23 mouse cellular contexts compared by ENCODE assay signal in genomic region chr17:65527529-65527928, GRCm38 (mm10). TPM values are rescaled to one million over a fixed set of nuclear protein-coding genes. Genes with fewer than 3 reads are reported as not detected.
DNase-seq lines count a peak whose midpoint lies in the region; ATAC-seq and TF ChIP-seq lines count a peak whose summit lies in the region.
"Had no signal": no experiment of that assay in that cellular context is flagged by ENCODE, and none has a peak within 500 bp of the region (broad histone marks: within the 10 kb centered on the region; RNA-seq: fewer than 3 reads in every experiment).

No protein-coding gene starts in this region.

- H3K4me2 ChIP-seq in heart, postnatal 0 days (ENCODE audit: low read depth, low read length) = no peak overlapping the region
- H3K4me2 ChIP-seq: hindbrain, embryonic 14.5 days; limb, embryonic 13.5 days; liver, embryonic 15.5 days had no signal

- H3K9me3 ChIP-seq in heart, postnatal 0 days (replicated peaks; ENCODE audit: control insufficient read depth, low read length) = no peaks in the 10 kb centered on the region
- H3K9me3 ChIP-seq: limb, embryonic 13.5 days; liver, embryonic 15.5 days had no signal

- DNase-seq in gastrocnemius, adult 8-10 months (ENCODE audit: low spot score in 2 of 2) = peak; percentile 5 to 42
- no peak for DNase-seq in gastrocnemius, postnatal 4 days (ENCODE audit: low spot score in 2 of 2)
- DNase-seq in Patski (ENCODE audit: low read depth, low spot score) = no peak
- peak; percentile 34 to 49 for DNase-seq in heart, adult 9 months (ENCODE audit: low spot score in 2 of 2)
- peak; percentile 42 for DNase-seq in heart, postnatal 0 days (ENCODE audit: low spot score)
- DNase-seq in ovary, postnatal 36 days (ENCODE audit: low spot score) = no peak
- DNase-seq in left cerebral cortex, postnatal 36 days (ENCODE audit: low spot score in 2 of 2) = no peak
- DNase-seq in embryo, embryonic 11 days = no peak
- DNase-seq: adrenal gland, postnatal 25 days; cerebellum, adult 9-10 months; lung, postnatal 14 days; right cerebral cortex, postnatal 14 days had no signal

- TF ChIP-seq EP300 in heart, postnatal 0 days (IDR thresholded peaks at IDR 0.05; ENCODE audit: low read depth) = no peak

- peaks cover 32% of the 10 kb centered on the region for H3K27me3 ChIP-seq in Patski
- H3K27me3 ChIP-seq in heart, postnatal 0 days (ENCODE audit: control insufficient read depth, insufficient read depth, low read length) = no peaks in the 10 kb centered on the region
- H3K27me3 ChIP-seq: limb, embryonic 13.5 days; liver, embryonic 15.5 days had no signal

- no peaks in the 10 kb centered on the region; the same call in 1 of the 2 replicates for H3K4me1 ChIP-seq in heart, postnatal 0 days (ENCODE audit: control insufficient read depth, insufficient read depth)
- H3K4me1 ChIP-seq: limb, embryonic 13.5 days; liver, embryonic 15.5 days; megakaryocyte, embryonic 14.5 days had no signal

- no peaks in the 10 kb centered on the region for H3K36me3 ChIP-seq in heart, postnatal 0 days (replicated peaks; ENCODE audit: control insufficient read depth, insufficient read depth, low read length)
- H3K36me3 ChIP-seq: limb, embryonic 13.5 days; liver, embryonic 15.5 days had no signal

- peak overlapping the region; percentile 51; the same call in 1 of the 2 replicates for H3K27ac ChIP-seq in heart, postnatal 0 days (ENCODE audit: low read depth)
- H3K27ac ChIP-seq: hindbrain, embryonic 14.5 days; left cerebral cortex, adult 2 months; limb, embryonic 13.5 days; liver, embryonic 15.5 days had no signal

- H3K9ac ChIP-seq in heart, postnatal 0 days (replicated peaks; ENCODE audit: low read depth, low read length) = no peak overlapping the region
- H3K9ac ChIP-seq: hindbrain, embryonic 14.5 days; limb, embryonic 13.5 days; liver, embryonic 15.5 days had no signal

- WGBS in heart, postnatal 0 days = 33% methylated on average over 5 of the region's 5 CpGs

- H3K4me3 ChIP-seq in heart, postnatal 0 days (ENCODE audit: low read depth, low read length) = no peak overlapping the region
- H3K4me3 ChIP-seq: erythroblast, embryonic 14.5 days; left cerebral cortex, adult 2 months; limb, embryonic 13.5 days; liver, embryonic 15.5 days; megakaryocyte, embryonic 14.5 days had no signal

- no peak for TF ChIP-seq CTCF in Patski (IDR thresholded peaks at IDR 0.05)
- no peak for TF ChIP-seq CTCF in heart, postnatal 0 days (IDR thresholded peaks at IDR 0.05; ENCODE audit: low read depth)

- peak; percentile 26 for ATAC-seq in Patski
- ATAC-seq in heart, postnatal 0 days (ENCODE audit: insufficient read depth, low read depth) = peak; percentile 60
- ATAC-seq: activated CD4-positive, CD25-positive, alpha-beta regulatory T cell, adult 4 months; forebrain, embryonic 16.5 days; intestine, embryonic 16.5 days had no signal

- in situ Hi-C loops in Patski (cut with MboI; ENCODE audit: low pct_unique_long_range_greater_than_20kb) = no loop called here

- POLR2A ChIA-PET in Patski (lab: Charles Lee) = interaction anchor here (0.7 kb wide), 1 partner anchor 77 kb away, joined by 3 read pairs; no protein-coding TSS in a partner anchor

- CTCF ChIA-PET in Patski (lab: Charles Lee) = interaction anchor here (1.0 to 1.5 kb wide), 2 partner anchors 11 to 14 kb away, joined by 3 to 4 read pairs; no protein-coding TSS in a partner anchor

- intact Hi-C loops in left cerebral cortex, postnatal 36 days (cut with DNase I) = no loop called here

RNA-seq across cellular contexts. Expression of gene Tmem232, which starts 13.1 kb away (rescaled TPM):
- 10 to 100 TPM; 17.3 to 20.4 (median 19.5) TPM for total RNA-seq in gastrocnemius, adult 8-10 months (2022)
- 1 to 10 TPM; 6.9 to 7.8 TPM for total RNA-seq in gastrocnemius, postnatal 4 days (2021)
- polyA plus RNA-seq in Patski (2021) = not detected
- total RNA-seq in heart, postnatal 0 days (2014; rRNA removed; ENCODE audit: low replicate concordance) = not detected in 2 replicates
- 0.18 and 0.23 TPM in 2 replicates for polyA plus RNA-seq in heart, postnatal 0 days (2015; fragmentation: Nextera tagmentation; extraction: Ambion mirVana)
- 1 to 10 TPM; 1.4 to 2.6 TPM for total RNA-seq in left cerebral cortex, postnatal 36 days (2021)
- total RNA-seq: adrenal gland, postnatal 25 days had no signal
- polyA plus RNA-seq: activated CD4-positive, CD25-positive, alpha-beta regulatory T cell, adult 4 months; erythroblast, embryonic 14.5 days; intestine, embryonic 16.5 days; liver, embryonic 15.5 days; neural tube, embryonic 11.5 days; stomach, embryonic 16.5 days had no signal

Comparison
In these comparisons a context has a peak if more than half of its experiments do, and no peak if none do; other contexts are left out.
1. DNase-seq: peak in gastrocnemius, adult 8-10 months (2 of 2), heart, adult 9 months (2 of 2) and heart, postnatal 0 days (single experiment); none in gastrocnemius, postnatal 4 days (0 of 2), Patski (single experiment), ovary, postnatal 36 days (single experiment), left cerebral cortex, postnatal 36 days (0 of 2) and embryo, embryonic 11 days (single experiment).